Mouse (Mus musculus) lung, adult 2 months (tissue): ENCODE results near the gene Slc6a19.

Source experiments
- CTCF ChIP-seq: fragments of 200-500 bp; IDR thresholded peaks from 2 replicates; pipeline ENCODE4 v1.5.1; 2011; ENCODE audit warnings: mild to moderate bottlenecking, low read length, control low read depth; ENCODE audit not compliant: insufficient read depth
- POLR2A ChIP-seq: fragments of 200-500 bp; IDR thresholded peaks from 2 replicates; pipeline ENCODE4 v1.6.1; 2011; ENCODE audit warnings: low read depth, mild to moderate bottlenecking, control low read depth, low read length, borderline replicate concordance; ENCODE audit errors: extremely low read depth

- TF ChIP-seq CTCF: no peak
- no peak for TF ChIP-seq POLR2A
Observed at GRCm38 (mm10) chr13:73735270-73735669, 30.6 kb upstream of the Slc6a19 start.
